Mouse (Mus musculus) midbrain, postnatal 0 days (tissue): ENCODE measurements around the gene Capn15. TPM values are rescaled to one million over a fixed set of nuclear protein-coding genes. Genes with fewer than 3 reads are reported as not detected.

Experiments used
- ATAC-seq: fragments of 200-750 bp; cut with Nextera tagmentation; 2 replicates; pipeline ENCODE4 v1.8.0; 2017; ENCODE audit warnings: moderate number of reproducible peaks, mild to moderate bottlenecking, moderate TSS enrichment, moderate library complexity; ENCODE audit not compliant: low FRiP score
- DNase-seq: peaks from one replicate; pipeline ENCODE4 v3.0.0-alpha.2; 2015; ENCODE audit warnings: low spot score
- H3K27ac ChIP-seq: fragments of 300-500 bp; sonication (generic); 2 replicates; pipeline ENCODE4 v1.5.1; 2014; ENCODE audit warnings: low read depth, mild to moderate bottlenecking, low read length, mixed read lengths
- H3K27me3 ChIP-seq: fragments of 300-500 bp; sonication (generic); 2 replicates; pipeline ENCODE4 v1.6.1; 2014; ENCODE audit warnings: low read length, control low read depth, mixed read lengths; ENCODE audit not compliant: insufficient read depth
- H3K36me3 ChIP-seq: fragments of 300-500 bp; sonication (generic); 2 replicates; pipeline ENCODE4 v1.6.1; 2014; ENCODE audit warnings: low read length, control low read depth, mixed read lengths; ENCODE audit not compliant: insufficient read depth
- H3K4me1 ChIP-seq: fragments of 300-500 bp; sonication (generic); 2 replicates; pipeline ENCODE4 v1.6.1; 2014; ENCODE audit warnings: mild to moderate bottlenecking, control low read depth, antibody characterized with exemption, low read length, mixed read lengths; ENCODE audit not compliant: insufficient read depth
- H3K4me2 ChIP-seq: fragments of 300-500 bp; sonication (generic); 2 replicates; pipeline ENCODE4 v1.6.1; 2014; ENCODE audit warnings: low read depth, mild to moderate bottlenecking, low read length, mixed read lengths; ENCODE audit not compliant: poor library complexity, severe bottlenecking
- H3K4me3 ChIP-seq: fragments of 300-500 bp; sonication (generic); 2 replicates; pipeline ENCODE4 v1.5.1; 2014; ENCODE audit warnings: low read depth, mild to moderate bottlenecking, low read length, moderate library complexity
- H3K9ac ChIP-seq: fragments of 300-500 bp; sonication (generic); replicated peaks from 2 replicates; pipeline ENCODE4 v1.6.1; 2014; ENCODE audit warnings: mild to moderate bottlenecking, low read length, moderate library complexity, mixed read lengths; ENCODE audit not compliant: poor library complexity, severe bottlenecking
- H3K9me3 ChIP-seq: fragments of 300-500 bp; sonication (generic); 2 replicates; pipeline ENCODE4 v1.6.1; 2016; ENCODE audit warnings: low read length, control low read depth
- CTCF ChIP-seq: IDR thresholded peaks from 2 replicates; pipeline ENCODE4 v1.5.1; 2016; ENCODE audit warnings: antibody characterized with exemption, mild to moderate bottlenecking
- WGBS: fragments of 180-500 bp; shearing (Covaris S2); extraction: QIAGEN DNeasy Blood & Tissue Kit; methylation state at CpG from one replicate; pipeline ENCODE4 v1.1.7; 2014; 5-methylcytosine and 5-hydroxymethylcytosine counted together
- polyA plus RNA-seq: library from polyadenylated mRNA; unstranded; fragments of >200 nt; fragmentation: Nextera tagmentation; extraction: Ambion mirVana; gene quantifications from 2 replicates; pipeline ENCODE4 v1.2.1, GENCODE M21; 2015
- total RNA-seq: library from RNA; depleted of rRNA; stranded (reverse); fragments of >200 nt; gene quantifications from 2 replicates; pipeline ENCODE4 v1.2.3, GENCODE M21; 2014

Gene Capn15
- total and polyA plus RNA-seq, 2 experiments from 2014 or later: 20.1 to 29.7 TPM

DNA sequence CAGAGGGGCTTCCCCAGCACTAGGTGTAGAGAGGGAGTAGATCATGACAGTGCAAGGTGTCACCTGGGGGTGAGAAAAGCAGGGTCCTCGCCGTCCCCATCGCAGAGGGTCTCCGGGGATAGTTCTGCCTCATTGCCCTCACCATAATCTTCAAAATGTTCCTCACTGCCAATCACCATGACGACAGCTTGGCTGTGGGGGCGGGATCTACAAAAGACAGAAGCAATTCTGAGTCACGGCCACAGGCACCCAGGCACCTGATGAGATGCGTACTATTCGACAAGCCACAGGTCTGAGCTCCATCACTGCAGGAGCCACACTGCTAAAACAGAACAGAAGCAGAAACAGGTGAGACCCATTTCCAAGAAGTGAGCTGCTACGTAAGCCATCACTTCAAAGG is 28.1 kb upstream of the Capn15 start:
- TF ChIP-seq CTCF: no peak
- no peaks in the 10 kb centered on the region for H3K9me3 ChIP-seq
- H3K9ac ChIP-seq: no peak overlapping the region
- H3K4me3 ChIP-seq: no peak overlapping the region
- no peaks in the 10 kb centered on the region for H3K27me3 ChIP-seq
- H3K4me2 ChIP-seq: no peak overlapping the region
- WGBS: 74% methylated on average over 10 of the region's 10 CpGs
- H3K4me1 ChIP-seq: no peaks in the 10 kb centered on the region
- no peak for DNase-seq
- H3K36me3 ChIP-seq: peaks cover 31% of the 10 kb centered on the region
- H3K27ac ChIP-seq: no peak overlapping the region
- ATAC-seq: no peak

- WGBS: 15% methylated on average over 15 of the region's 15 CpGs
- no peaks in the 10 kb centered on the region for H3K9me3 ChIP-seq
- peaks cover 40% of the 10 kb centered on the region for H3K36me3 ChIP-seq
- H3K9ac ChIP-seq: no peak overlapping the region
- DNase-seq (peak; percentile 65), ATAC-seq (no peak)
- no peak overlapping the region for H3K4me2 ChIP-seq
- H3K4me3 ChIP-seq: no peak overlapping the region
- H3K27ac ChIP-seq: no peak overlapping the region
- H3K27me3 ChIP-seq: no peaks in the 10 kb centered on the region
- no peaks in the 10 kb centered on the region for H3K4me1 ChIP-seq
- TF ChIP-seq CTCF: peak; percentile 73
These were observed 26.4 kb upstream of the Capn15 start for GRCm38 (mm10) chr17:26011841-26012460.

- H3K4me1 ChIP-seq: no peaks in the 10 kb centered on the region
- no peaks in the 10 kb centered on the region for H3K27me3 ChIP-seq
- H3K4me2 ChIP-seq: no peak overlapping the region
- peak; percentile 81 for ATAC-seq
- H3K36me3 ChIP-seq: peaks cover 49% of the 10 kb centered on the region
- H3K4me3 ChIP-seq: no peak overlapping the region
- peak; percentile 99 for TF ChIP-seq CTCF
- H3K9ac ChIP-seq: no peak overlapping the region
- peak; percentile 91 for DNase-seq
- H3K27ac ChIP-seq: peak overlapping the region; percentile 67
- no peaks in the 10 kb centered on the region for H3K9me3 ChIP-seq
- WGBS: 28% methylated on average over 4 of the region's 4 CpGs
These were observed 23.9 kb upstream of the Capn15 start for GRCm38 (mm10) chr17:26009540-26009939.

DNA sequence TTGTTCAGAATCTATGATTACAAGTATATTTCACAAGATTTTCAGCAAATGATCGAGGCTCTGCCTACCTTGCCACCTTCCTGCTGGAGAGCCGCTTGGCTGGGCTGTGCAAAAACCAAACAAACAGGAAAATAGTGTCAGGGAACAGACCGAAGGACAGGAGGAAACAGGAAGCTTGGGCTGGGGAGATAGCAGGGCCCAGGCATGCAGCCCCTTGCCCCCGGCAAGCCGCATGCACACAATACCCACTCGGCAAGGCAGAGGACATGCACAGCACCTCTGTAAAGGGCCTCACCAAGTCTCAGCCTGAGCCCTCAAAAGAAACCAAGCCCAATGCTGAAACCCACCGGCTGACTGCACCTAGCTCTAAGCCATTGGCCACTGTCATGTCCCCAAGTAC is 23.2 kb upstream of the Capn15 start:
- TF ChIP-seq CTCF: no peak
- H3K36me3 ChIP-seq: peaks cover 51% of the 10 kb centered on the region
- H3K4me1 ChIP-seq: no peaks in the 10 kb centered on the region
- no peak overlapping the region for H3K4me3 ChIP-seq
- ATAC-seq (no peak), DNase-seq (no peak)
- no peak overlapping the region for H3K9ac ChIP-seq
- H3K27me3 ChIP-seq: no peaks in the 10 kb centered on the region
- no peak overlapping the region for H3K4me2 ChIP-seq
- H3K27ac ChIP-seq: no peak overlapping the region
- WGBS: 82% methylated on average over 7 of the region's 7 CpGs
- H3K9me3 ChIP-seq: no peaks in the 10 kb centered on the region

DNA sequence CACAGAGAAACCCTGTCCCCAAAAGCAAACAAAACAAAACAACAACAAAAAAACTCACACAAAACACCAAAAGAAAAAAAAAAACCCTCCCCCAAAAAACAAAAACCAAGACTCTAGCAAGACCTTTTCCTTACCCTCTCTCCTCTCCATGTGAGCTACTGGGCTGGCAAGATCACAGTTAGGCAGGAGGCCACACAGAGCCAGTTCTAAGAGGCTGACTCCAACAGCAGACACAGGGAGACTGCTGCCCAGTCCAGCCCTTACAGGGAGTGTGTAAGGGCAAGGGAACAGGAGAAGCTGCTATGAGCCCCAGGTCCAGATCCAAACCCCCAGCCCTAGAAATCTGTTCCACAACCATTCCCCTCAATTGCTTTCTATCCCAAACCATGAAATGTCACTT is 22.7 kb upstream of the Capn15 start:
- ATAC-seq (no peak), DNase-seq (no peak)
- H3K36me3 ChIP-seq: peaks cover 51% of the 10 kb centered on the region
- no peaks in the 10 kb centered on the region for H3K27me3 ChIP-seq
- H3K9ac ChIP-seq: no peak overlapping the region
- no peak overlapping the region for H3K4me3 ChIP-seq
- no peaks in the 10 kb centered on the region for H3K9me3 ChIP-seq
- no peak overlapping the region for H3K27ac ChIP-seq
- H3K4me2 ChIP-seq: no peak overlapping the region
- H3K4me1 ChIP-seq: no peaks in the 10 kb centered on the region
- TF ChIP-seq CTCF: no peak

DNA sequence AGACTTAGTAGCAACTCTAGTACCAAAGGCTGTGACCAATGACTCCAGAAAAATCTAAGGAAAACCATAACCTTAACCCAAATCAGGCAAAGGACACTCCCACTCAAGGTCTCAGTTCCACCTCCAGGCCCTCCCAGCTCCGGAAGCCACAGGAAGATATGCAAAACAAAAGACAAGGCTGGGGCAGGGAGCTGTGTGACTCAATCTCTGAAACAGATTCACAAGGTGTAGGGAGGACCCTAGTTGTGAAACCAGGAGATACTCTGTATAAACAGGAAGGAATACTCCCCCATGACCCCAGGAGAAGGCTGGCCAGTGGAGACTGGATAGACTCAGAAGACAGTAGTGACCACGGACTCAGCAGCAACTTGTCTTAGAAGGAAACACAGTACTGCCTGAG is 22.1 kb upstream of the Capn15 start:
- ATAC-seq (no peak), DNase-seq (no peak)
- H3K4me2 ChIP-seq: no peak overlapping the region
- no peak for TF ChIP-seq CTCF
- 79% methylated on average over 2 of the region's 2 CpGs for WGBS
- no peak overlapping the region for H3K9ac ChIP-seq
- H3K27ac ChIP-seq: no peak overlapping the region
- H3K4me1 ChIP-seq: no peaks in the 10 kb centered on the region
- H3K27me3 ChIP-seq: no peaks in the 10 kb centered on the region
- H3K4me3 ChIP-seq: no peak overlapping the region
- peaks cover 49% of the 10 kb centered on the region for H3K36me3 ChIP-seq
- no peaks in the 10 kb centered on the region for H3K9me3 ChIP-seq
